Mouse (Mus musculus) heart, postnatal 0 days (tissue): Measurements from ENCODE around the gene Lpp. TPM values are rescaled to one million over a fixed set of nuclear protein-coding genes. Genes with fewer than 3 reads are reported as not detected.
A peak's percentile ranks its signal among the peaks of the same experiment; 100 is the strongest.

ENCODE experiments used
- ATAC-seq: fragments of 200-750 bp; cut with Nextera tagmentation; 2 replicates; pipeline ENCODE4 v1.8.0; 2017; ENCODE audit warnings: low read depth, moderate number of reproducible peaks, moderate library complexity; ENCODE audit not compliant: insufficient read depth
- DNase-seq: peaks from one replicate; pipeline ENCODE4 v3.0.0-alpha.2; 2016; ENCODE audit warnings: low spot score
- H3K27ac ChIP-seq: fragments of 300-500 bp; sonication (generic); 2 replicates; pipeline ENCODE4 v1.5.1; 2014; ENCODE audit warnings: low read depth, mild to moderate bottlenecking
- H3K27me3 ChIP-seq: fragments of 300-500 bp; sonication (generic); 2 replicates; pipeline ENCODE4 v1.6.1; 2014; ENCODE audit warnings: low read length, mixed read lengths; ENCODE audit not compliant: control insufficient read depth, insufficient read depth
- H3K36me3 ChIP-seq: fragments of 300-500 bp; sonication (generic); replicated peaks from 2 replicates; pipeline ENCODE4 v1.6.1; 2014; ENCODE audit warnings: low read length, mixed read lengths; ENCODE audit not compliant: control insufficient read depth, insufficient read depth
- H3K4me1 ChIP-seq: fragments of 300-500 bp; sonication (generic); 2 replicates; pipeline ENCODE4 v1.6.1; 2014; ENCODE audit warnings: antibody characterized with exemption; ENCODE audit not compliant: control insufficient read depth, insufficient read depth
- H3K4me2 ChIP-seq: fragments of 300-500 bp; sonication (generic); 2 replicates; pipeline ENCODE4 v1.6.1; 2014; ENCODE audit warnings: low read depth, mild to moderate bottlenecking, low read length, moderate library complexity
- H3K4me3 ChIP-seq: fragments of 300-500 bp; sonication (generic); 2 replicates; pipeline ENCODE4 v1.5.1; 2014; ENCODE audit warnings: low read depth, low read length
- H3K9ac ChIP-seq: fragments of 300-500 bp; sonication (generic); replicated peaks from 2 replicates; pipeline ENCODE4 v1.6.1; 2014; ENCODE audit warnings: low read depth, low read length, mixed read lengths
- H3K9me3 ChIP-seq: fragments of 300-500 bp; sonication (generic); replicated peaks from 2 replicates; pipeline ENCODE4 v1.6.1; 2016; ENCODE audit warnings: low read length; ENCODE audit not compliant: control insufficient read depth
- CTCF ChIP-seq: IDR thresholded peaks from 2 replicates; pipeline ENCODE4 v1.5.1; 2016; ENCODE audit warnings: antibody characterized with exemption, control low read depth, low read depth
- EP300 ChIP-seq: IDR thresholded peaks from 2 replicates; pipeline ENCODE4 v1.6.1; 2016; ENCODE audit warnings: antibody characterized with exemption, low read depth
- WGBS: fragments of 180-500 bp; shearing (Covaris S2); extraction: QIAGEN DNeasy Blood & Tissue Kit; methylation state at CpG from one replicate; pipeline ENCODE4 v1.1.7; 2014; 5-methylcytosine and 5-hydroxymethylcytosine counted together
- polyA plus RNA-seq: library from polyadenylated mRNA; unstranded; fragments of >200 nt; fragmentation: Nextera tagmentation; extraction: Ambion mirVana; gene quantifications from 2 replicates; pipeline ENCODE4 v1.2.1, GENCODE M21; 2015
- total RNA-seq: library from RNA; depleted of rRNA; stranded (reverse); fragments of >200 nt; gene quantifications from 2 replicates; pipeline ENCODE4 v1.2.3, GENCODE M21; 2014; ENCODE audit warnings: low replicate concordance

Gene Lpp
- total and polyA plus RNA-seq, 2 experiments from 2014 or later, result 32.1 to 77.4 TPM

DNA sequence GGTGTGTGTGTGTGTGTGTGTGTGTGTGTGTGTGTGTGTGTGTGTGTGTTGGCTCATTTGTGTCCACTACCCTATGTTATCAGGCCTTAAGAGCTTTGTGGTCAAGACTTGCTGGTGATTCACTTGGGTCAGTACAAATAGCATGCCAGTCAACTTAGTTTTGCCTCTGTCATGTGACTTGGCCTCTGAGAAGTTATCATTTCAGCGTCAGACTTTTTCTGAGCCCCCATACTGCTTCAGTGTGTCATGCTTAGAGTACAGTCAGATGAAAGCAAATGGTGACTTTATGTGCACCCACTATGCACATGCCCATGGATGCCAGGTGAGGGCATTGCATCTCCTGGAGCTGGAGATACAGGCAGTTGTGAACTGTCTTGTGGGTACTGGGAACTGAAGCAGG lies 38.5 kb downstream of the Lpp start:
- no peaks in the 10 kb centered on the region for H3K27me3 ChIP-seq
- H3K27ac ChIP-seq, result no peak overlapping the region
- H3K9ac ChIP-seq, result no peak overlapping the region
- no peaks in the 10 kb centered on the region for H3K9me3 ChIP-seq
- no peak overlapping the region for H3K4me3 ChIP-seq
- DNase-seq, result no peak
- H3K4me2 ChIP-seq, result no peak overlapping the region
- ATAC-seq, result no peak
- TF ChIP-seq CTCF, result no peak
- no peak for TF ChIP-seq EP300
- no peaks in the 10 kb centered on the region for H3K36me3 ChIP-seq
- H3K4me1 ChIP-seq, result peaks cover 54% of the 10 kb centered on the region
- WGBS, result 63% methylated on average over 1 of the region's 1 CpGs

DNA sequence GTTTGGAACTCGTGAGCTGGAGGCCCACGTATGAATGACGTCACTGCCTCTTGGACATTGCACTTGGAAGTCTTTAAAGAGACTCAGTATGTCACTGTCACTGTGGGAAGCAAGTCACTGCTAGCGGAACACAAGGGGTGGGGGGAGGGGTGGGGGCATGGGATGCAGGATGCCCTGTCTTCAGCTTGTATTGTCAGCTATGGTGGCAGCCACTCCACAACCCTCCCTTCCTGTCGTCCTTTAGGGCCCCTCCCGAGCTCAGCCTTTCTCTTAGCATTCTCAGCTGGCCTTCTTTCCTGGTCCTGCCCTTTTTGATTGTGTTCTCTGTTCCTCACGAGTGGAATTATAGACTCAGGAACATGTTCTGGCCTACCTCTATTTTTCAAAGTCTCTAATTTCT lies 40.3 kb downstream of the Lpp start:
- ATAC-seq (no peak), DNase-seq (no peak)
- Histone ChIP-seq H3K27me3 (no peaks in the 10 kb centered on the region), H3K4me2 (no peak overlapping the region), H3K9ac (no peak overlapping the region), H3K9me3 (no peaks in the 10 kb centered on the region), H3K36me3 (no peaks in the 10 kb centered on the region), H3K4me3 (no peak overlapping the region), H3K27ac (peak overlapping the region; percentile 96), H3K4me1 (peaks cover 52% of the 10 kb centered on the region)
- 17% methylated on average over 7 of the region's 7 CpGs for WGBS
- TF ChIP-seq EP300, result no peak

DNA sequence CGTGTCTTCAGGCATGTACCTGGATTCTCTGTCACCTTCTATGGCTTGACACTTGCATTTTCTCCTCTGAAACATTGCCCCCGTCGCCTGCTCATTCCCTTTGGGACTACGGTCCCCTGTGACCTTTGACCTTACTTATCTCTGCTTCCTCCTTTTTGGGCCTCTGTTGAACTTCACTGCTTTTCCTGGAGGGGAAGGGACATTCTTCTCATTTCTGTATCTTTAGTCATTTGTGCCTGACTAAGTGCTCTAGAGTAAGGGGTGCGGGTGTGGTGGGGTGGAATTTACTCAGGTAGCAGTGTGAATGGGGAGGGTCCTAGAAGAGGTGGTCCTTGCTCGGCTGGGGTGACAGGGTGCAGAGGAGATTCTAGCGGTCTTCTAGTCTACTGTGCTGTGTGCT lies 40.7 kb downstream of the Lpp start:
- H3K4me2 ChIP-seq, result peak overlapping the region; percentile 29
- H3K36me3 ChIP-seq, result no peaks in the 10 kb centered on the region
- DNase-seq, result peak; percentile 55
- no peaks in the 10 kb centered on the region for H3K9me3 ChIP-seq
- ATAC-seq, result peak; percentile 24; the same call in 1 of the 2 replicates
- TF ChIP-seq CTCF (no peak), EP300 (no peak)
- H3K27ac ChIP-seq, result peak overlapping the region; percentile 96
- no peak overlapping the region for H3K4me3 ChIP-seq
- no peaks in the 10 kb centered on the region for H3K27me3 ChIP-seq
- 20% methylated on average over 7 of the region's 7 CpGs for WGBS
- peaks cover 52% of the 10 kb centered on the region for H3K4me1 ChIP-seq
- peak overlapping the region; percentile 46; the same call in 1 of the 2 replicates for H3K9ac ChIP-seq

DNA sequence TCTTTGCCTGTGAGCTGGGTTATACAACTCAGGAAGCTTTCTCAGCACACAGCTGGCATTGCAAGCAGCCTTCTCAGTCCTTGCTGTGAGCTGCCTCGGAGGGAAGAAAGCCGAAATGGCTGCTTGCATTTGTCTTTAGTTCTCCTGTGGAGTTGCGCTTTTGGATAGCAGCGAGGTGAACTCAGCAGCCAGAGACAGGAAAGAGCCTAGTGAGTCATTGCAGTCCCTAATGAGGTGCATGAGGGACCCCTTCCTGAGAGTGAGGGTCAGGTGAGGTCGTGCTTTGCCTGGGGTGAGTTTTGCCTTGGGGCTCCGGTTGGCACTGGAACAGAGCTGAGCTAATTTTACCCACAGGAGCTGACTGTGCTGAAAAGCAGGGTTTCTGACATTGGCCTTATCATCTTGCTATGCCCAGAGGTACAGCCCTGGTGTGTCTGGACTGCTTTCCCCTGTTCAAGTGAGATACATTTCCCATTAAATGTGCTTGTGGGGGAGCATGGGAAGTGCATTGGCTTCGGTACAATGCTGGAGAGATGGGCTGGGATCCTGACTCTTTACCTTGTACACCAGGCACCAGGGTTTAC lies 41.3 kb downstream of the Lpp start:
- Histone ChIP-seq H3K36me3 (no peaks in the 10 kb centered on the region), H3K4me2 (peak overlapping the region; percentile 29), H3K4me1 (peaks cover 56% of the 10 kb centered on the region), H3K27me3 (no peaks in the 10 kb centered on the region), H3K27ac (peak overlapping the region; percentile 96), H3K4me3 (no peak overlapping the region), H3K9ac (peak overlapping the region; percentile 46; the same call in 1 of the 2 replicates), H3K9me3 (no peaks in the 10 kb centered on the region)
- TF ChIP-seq CTCF (no peak), EP300 (no peak)
- ATAC-seq, result peak; percentile 84
- 7% methylated on average over 7 of the region's 7 CpGs for WGBS
- peak; percentile 73 for DNase-seq

DNA sequence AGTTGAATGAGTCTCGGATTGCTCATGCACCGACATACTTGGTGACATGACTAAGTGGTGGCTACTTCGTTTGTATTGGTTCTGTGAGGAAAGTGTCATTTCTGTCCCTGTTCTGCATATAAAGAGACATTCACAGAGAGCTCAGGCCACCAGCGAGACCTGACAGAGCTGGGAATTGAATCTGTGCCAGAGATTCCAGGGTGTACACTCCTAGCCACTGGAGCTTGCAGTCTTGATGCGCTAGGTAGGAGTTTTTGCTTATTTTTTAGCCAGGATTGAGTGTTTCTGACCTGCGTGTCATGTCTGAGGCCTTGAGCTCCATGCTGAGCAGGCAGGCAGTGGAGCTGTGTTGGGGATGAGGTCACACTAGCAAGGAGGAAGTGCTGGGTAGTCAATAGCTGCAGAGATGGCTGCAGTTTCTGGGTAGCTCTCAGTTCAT lies 41.8 kb downstream of the Lpp start:
- TF ChIP-seq EP300 (no peak), CTCF (no peak)
- peak overlapping the region; percentile 29 for H3K4me2 ChIP-seq
- no peaks in the 10 kb centered on the region for H3K27me3 ChIP-seq
- peak overlapping the region; percentile 96 for H3K27ac ChIP-seq
- 16% methylated on average over 6 of the region's 6 CpGs for WGBS
- peaks cover 60% of the 10 kb centered on the region for H3K4me1 ChIP-seq
- no peak overlapping the region for H3K9ac ChIP-seq
- H3K36me3 ChIP-seq, result no peaks in the 10 kb centered on the region
- DNase-seq (peak; percentile 71), ATAC-seq (peak; percentile 56)
- no peak overlapping the region for H3K4me3 ChIP-seq
- no peaks in the 10 kb centered on the region for H3K9me3 ChIP-seq

DNA sequence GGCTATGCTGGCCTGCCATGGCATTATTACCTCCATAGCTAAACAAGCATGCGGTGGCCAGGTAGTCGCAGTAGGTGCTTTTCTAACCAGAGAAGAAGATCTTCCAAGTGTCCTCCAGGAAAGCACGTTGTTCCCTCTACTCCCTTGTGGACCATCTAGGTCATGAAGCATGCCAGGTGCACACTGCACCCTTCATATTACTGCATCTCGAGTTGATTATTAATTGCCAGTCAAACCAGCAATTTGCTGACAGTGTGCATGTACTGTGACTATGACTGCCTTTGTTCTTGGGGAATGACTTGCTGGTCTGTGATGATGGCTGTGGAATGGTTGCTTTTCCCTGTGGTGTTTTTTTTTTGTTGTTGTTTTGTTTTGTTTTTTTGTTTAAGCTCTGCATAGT lies 45.1 kb downstream of the Lpp start:
- no peaks in the 10 kb centered on the region for H3K36me3 ChIP-seq

More for the DNA sequence above, 45.1 kb downstream of the Lpp start:
- no peaks in the 10 kb centered on the region for H3K9me3 ChIP-seq
- peaks cover 80% of the 10 kb centered on the region for H3K4me1 ChIP-seq
- H3K27me3 ChIP-seq, result no peaks in the 10 kb centered on the region
- no peak overlapping the region for H3K27ac ChIP-seq
- ATAC-seq, result no peak
- no peak overlapping the region for H3K4me3 ChIP-seq
- TF ChIP-seq CTCF, result no peak
- no peak for TF ChIP-seq EP300
- H3K9ac ChIP-seq, result no peak overlapping the region
- DNase-seq, result no peak
- no peak overlapping the region for H3K4me2 ChIP-seq
- 87% methylated on average over 4 of the region's 4 CpGs for WGBS
